8 mouse cellular contexts compared by ENCODE assay signal in genomic region chr8:91797626-91798271, GRCm38 (mm10). TPM values are rescaled to one million over a fixed set of nuclear protein-coding genes. Genes with fewer than 3 reads are reported as not detected.
DNase-seq lines count a peak whose midpoint lies in the region; ATAC-seq and TF ChIP-seq lines count a peak whose summit lies in the region.

No protein-coding gene starts in this region.

- peak overlapping the region; percentile 92 for H3K4me2 ChIP-seq in lung, postnatal 0 days (replicated peaks; ENCODE audit: low read depth, low read length)

- no peaks in the 10 kb centered on the region for H3K9me3 ChIP-seq in lung, postnatal 0 days (ENCODE audit: low read length)

- WGBS in lung, postnatal 0 days = 2% methylated on average over 35 of the region's 35 CpGs

- TF ChIP-seq CTCF in lung, postnatal 0 days (IDR thresholded peaks at IDR 0.05) = peak; percentile 66

- H3K27me3 ChIP-seq in lung, postnatal 0 days (replicated peaks; ENCODE audit: insufficient read depth, low read length) = peaks cover 45% of the 10 kb centered on the region

- no peaks in the 10 kb centered on the region for H3K36me3 ChIP-seq in lung, postnatal 0 days (ENCODE audit: insufficient read depth, low read length)

- no peaks in the 10 kb centered on the region for H3K4me1 ChIP-seq in lung, postnatal 0 days (ENCODE audit: insufficient read depth, low read depth, low read length)

- no peak for TF ChIP-seq EP300 in lung, postnatal 0 days (IDR thresholded peaks at IDR 0.05)

- H3K27ac ChIP-seq in lung, postnatal 0 days (ENCODE audit: low read length) = 0 out of 2 replicates have a peak overlapping the region, but pooled peaks have one; percentile 26

- peak overlapping the region; percentile 72; the same call in 1 of the 2 replicates for H3K4me3 ChIP-seq in lung, postnatal 0 days (ENCODE audit: low read depth, low read length)

- peak; percentile 21 for DNase-seq in right cerebral cortex, adult 18-20 months
- DNase-seq in right cerebral cortex, postnatal 36 days (ENCODE audit: low spot score in 2 of 2) = no peak
- peak; percentile 86 for DNase-seq in embryo, embryonic 10.5 days (ENCODE audit: low spot score)
- DNase-seq in heart, adult 8-10 months (ENCODE audit: low spot score) = peak; percentile 55
- peak; percentile 72 for DNase-seq in kidney, adult 9 months
- peak; percentile 71 for DNase-seq in lung, postnatal 0 days (ENCODE audit: low spot score)
- DNase-seq in right cerebral cortex, postnatal 4 days = peak; percentile 58
- no peak for DNase-seq in spleen, postnatal 36 days (ENCODE audit: low spot score in 2 of 2)

- ATAC-seq in lung, postnatal 0 days = no peak

- no peak overlapping the region for H3K9ac ChIP-seq in lung, postnatal 0 days (replicated peaks; ENCODE audit: low read depth)

RNA-seq across cellular contexts. Expression of gene Irx3, which starts 4.1 kb away (rescaled TPM):
- 10 to 100 TPM; 26.0 to 49.4 (median 32.2) TPM for total RNA-seq in heart, adult 8-10 months (2022)
- polyA plus RNA-seq in lung, postnatal 0 days (2015; fragmentation: Nextera tagmentation; extraction: Ambion mirVana) = 36.6 and 43.9 TPM in 2 replicates

Comparison
In these comparisons a context has a peak if more than half of its experiments do, and no peak if none do; other contexts are left out.
1. DNase-seq: peak in right cerebral cortex, adult 18-20 months (single experiment), embryo, embryonic 10.5 days (single experiment), heart, adult 8-10 months (single experiment), kidney, adult 9 months (single experiment), lung, postnatal 0 days (single experiment) and right cerebral cortex, postnatal 4 days (single experiment); none in right cerebral cortex, postnatal 36 days (0 of 2) and spleen, postnatal 36 days (0 of 2).